Mouse (Mus musculus) G1E (cell line): ENCODE measurements at regions not wholly inside any gene's neighbourhood (a gene's known extent, or its start where the extent isn't known, plus 50 kb on each side); places are given as distances from the start of the nearest gene placed in this dataset.

Experiments
- ATAC-seq: 2 replicates; pipeline ENCODE4 v1.8.0; 2016; ENCODE audit warnings: mild to moderate bottlenecking; ENCODE audit not compliant: insufficient number of reproducible peaks, poor library complexity, low FRiP score, severe bottlenecking; ENCODE audit errors: extremely low read depth
- DNase-seq: peaks from one replicate; pipeline ENCODE4 v3.0.0; 2012; ENCODE audit warnings: low spot score
- H3K27me3 ChIP-seq: 2 replicates; pipeline ENCODE4 v1.6.1; 2012; ENCODE audit warnings: mild to moderate bottlenecking, low read length, inconsistent platforms; ENCODE audit not compliant: insufficient read depth
- H3K36me3 ChIP-seq: replicated peaks from 2 replicates; pipeline ENCODE3; 2012; ENCODE audit warnings: mild to moderate bottlenecking, inconsistent platforms
- H3K4me1 ChIP-seq: 2 replicates; pipeline ENCODE4 v1.6.1; 2012; ENCODE audit warnings: low read depth, low read length, inconsistent platforms, mixed read lengths; ENCODE audit not compliant: insufficient read depth
- H3K4me3 ChIP-seq: 2 replicates; pipeline ENCODE4 v1.5.1; 2012; ENCODE audit warnings: low read depth, mild to moderate bottlenecking, inconsistent platforms, low read length, moderate library complexity, mixed read lengths
- H3K9me3 ChIP-seq: replicated peaks from 2 replicates; pipeline ENCODE4 v1.6.1; 2012; ENCODE audit warnings: inconsistent platforms
- CTCF ChIP-seq: IDR thresholded peaks from 2 replicates; pipeline ENCODE4 v1.5.1; 2012; ENCODE audit warnings: low read depth, low read length, inconsistent platforms, mixed read lengths
- GATA1 ChIP-seq: IDR thresholded peaks from 2 replicates; pipeline ENCODE4 v1.6.1; 2012; ENCODE audit warnings: borderline replicate concordance, low read length, inconsistent platforms, mixed read lengths
- GATA2 ChIP-seq: IDR thresholded peaks from 2 replicates; pipeline ENCODE4 v1.6.1; 2012; ENCODE audit warnings: low read depth, low read length, inconsistent platforms, borderline replicate concordance
- POLR2AphosphoS5 ChIP-seq: IDR thresholded peaks from 2 replicates; pipeline ENCODE4 v1.6.1; 2012; ENCODE audit warnings: low read depth, low read length, inconsistent platforms; ENCODE audit not compliant: insufficient replicate concordance
- TAL1 ChIP-seq: conservative IDR thresholded peaks from 2 replicates; pipeline ENCODE4 v1.6.1; 2012; ENCODE audit warnings: low read depth, low read length, inconsistent platforms, mixed read lengths

- ATAC-seq: no peak
- Histone ChIP-seq H3K4me1 (no peaks in the 10 kb centered on the region), H3K27me3 (peaks cover 26% of the 10 kb centered on the region), H3K4me3 (no peak overlapping the region), H3K9me3 (no peaks in the 10 kb centered on the region), H3K36me3 (no peaks in the 10 kb centered on the region)
- TF ChIP-seq POLR2AphosphoS5: no peak
- TF ChIP-seq GATA1: no peak
- no peak for TF ChIP-seq GATA2
- no peak for TF ChIP-seq CTCF
- TF ChIP-seq TAL1: no peak
- no peak for DNase-seq
Observed at GRCm38 (mm10) chr3:37885776-37886175, 161.5 kb upstream of the Gm5148 start.

- ATAC-seq: no peak
- Histone ChIP-seq H3K4me1 (peaks cover 7% of the 10 kb centered on the region), H3K27me3 (peaks cover 23% of the 10 kb centered on the region), H3K9me3 (no peaks in the 10 kb centered on the region), H3K36me3 (no peaks in the 10 kb centered on the region), H3K4me3 (no peak overlapping the region)
- no peak for TF ChIP-seq TAL1
- no peak for TF ChIP-seq GATA1
- no peak for TF ChIP-seq POLR2AphosphoS5
- no peak for TF ChIP-seq GATA2
- TF ChIP-seq CTCF: no peak
- DNase-seq: no peak
Observed at GRCm38 (mm10) chr3:37882417-37882816, 158.1 kb upstream of the Gm5148 start.

GRCm38 (mm10) chr3:37881016-37881415 lies 156.7 kb upstream of the Gm5148 start:
- Histone ChIP-seq H3K27me3 (peaks cover 28% of the 10 kb centered on the region), H3K4me1 (peaks cover 7% of the 10 kb centered on the region), H3K9me3 (no peaks in the 10 kb centered on the region), H3K4me3 (no peak overlapping the region), H3K36me3 (no peaks in the 10 kb centered on the region)
- no peak for DNase-seq
- TF ChIP-seq GATA1: no peak
- TF ChIP-seq POLR2AphosphoS5: no peak
- TF ChIP-seq TAL1: no peak
- no peak for TF ChIP-seq GATA2
- no peak for TF ChIP-seq CTCF
- ATAC-seq: no peak

- TF ChIP-seq TAL1 (no peak), POLR2AphosphoS5 (no peak), GATA2 (no peak), GATA1 (no peak), CTCF (no peak)
- no peaks in the 10 kb centered on the region for H3K9me3 ChIP-seq
- H3K4me1 ChIP-seq: peaks cover 7% of the 10 kb centered on the region
- ATAC-seq (no peak), DNase-seq (no peak)
- no peak overlapping the region for H3K4me3 ChIP-seq
- no peaks in the 10 kb centered on the region for H3K36me3 ChIP-seq
- peaks cover 33% of the 10 kb centered on the region for H3K27me3 ChIP-seq
Observed at GRCm38 (mm10) chr3:37879056-37879455, 154.8 kb upstream of the Gm5148 start.

- ATAC-seq (no peak), DNase-seq (no peak)
- Histone ChIP-seq H3K4me1 (peaks cover 7% of the 10 kb centered on the region), H3K36me3 (no peaks in the 10 kb centered on the region), H3K27me3 (peaks cover 38% of the 10 kb centered on the region), H3K9me3 (no peaks in the 10 kb centered on the region), H3K4me3 (no peak overlapping the region)
- TF ChIP-seq CTCF: no peak
- no peak for TF ChIP-seq GATA2
- no peak for TF ChIP-seq TAL1
Observed at GRCm38 (mm10) chr3:37876016-37876765, 151.9 kb upstream of the Gm5148 start.

GRCm38 (mm10) chr3:37875331-37876015 lies 151.2 kb upstream of the Gm5148 start:
- no peak for ATAC-seq
- Histone ChIP-seq H3K4me3 (no peak overlapping the region), H3K36me3 (no peaks in the 10 kb centered on the region), H3K9me3 (no peaks in the 10 kb centered on the region), H3K27me3 (peaks cover 40% of the 10 kb centered on the region), H3K4me1 (peaks cover 7% of the 10 kb centered on the region)
- DNase-seq: no peak
- no peak for TF ChIP-seq CTCF
- TF ChIP-seq POLR2AphosphoS5: no peak
- no peak for TF ChIP-seq GATA1
- no peak for TF ChIP-seq GATA2
- TF ChIP-seq TAL1: no peak
